Mouse (Mus musculus): ENCODE measurements at regions not wholly inside any gene's neighbourhood (a gene's known extent, or its start where the extent isn't known, plus 50 kb on each side); places are given as distances from the start of the nearest gene placed in this dataset.

DNA sequence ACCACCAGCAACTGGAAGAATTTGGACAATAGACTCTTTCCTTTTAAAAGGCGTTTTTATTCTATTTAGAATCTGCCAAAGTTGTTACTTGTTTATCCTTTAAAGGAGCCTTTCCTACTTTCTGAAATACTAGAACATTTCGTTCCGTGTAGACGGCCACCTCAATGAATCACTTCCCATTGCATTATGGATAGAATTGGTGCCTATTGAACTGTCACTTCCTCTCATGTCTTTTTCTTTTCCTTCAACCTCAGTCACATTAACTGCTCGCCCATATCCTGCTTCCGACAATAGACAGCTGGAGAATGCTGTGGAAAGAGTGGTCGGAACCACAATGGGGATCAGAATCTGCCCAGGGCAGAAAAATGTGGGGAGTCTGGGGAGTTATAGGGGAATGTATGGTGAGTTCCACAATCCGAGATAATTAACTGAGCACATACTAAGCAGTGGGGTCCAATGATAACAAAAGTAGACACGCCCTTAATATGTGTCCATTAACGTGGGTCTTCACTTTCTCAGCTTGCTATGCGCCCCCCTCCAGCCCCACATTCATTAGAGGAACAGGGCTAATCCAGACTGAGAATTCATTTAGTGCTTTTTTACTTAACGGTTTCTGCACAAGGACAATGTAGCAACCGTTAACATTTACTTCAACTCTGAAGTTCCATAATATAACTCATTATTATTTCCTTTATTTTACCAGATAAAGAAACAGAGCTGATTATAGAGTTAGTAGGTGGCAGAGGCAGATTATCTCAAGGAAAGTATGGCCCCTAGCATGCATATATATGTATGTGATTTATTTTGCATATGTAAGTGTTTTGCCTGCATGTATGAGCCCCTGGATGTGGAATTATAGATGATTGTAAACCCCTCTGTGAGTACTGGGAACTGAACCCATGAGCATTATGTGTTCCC, 59.8 kb upstream of the Slc38a2 start:
- TF ChIP-seq RAD21 (IDR thresholded peaks at IDR 0.05; ENCODE audit: low read depth, low read length): no peak
- no peak for TF ChIP-seq UBTF (IDR thresholded peaks at IDR 0.05; ENCODE audit: low read depth, low read length)
- TF ChIP-seq BHLHE40 (IDR thresholded peaks at IDR 0.05; ENCODE audit: low read depth, low read length): no peak
- no peak for TF ChIP-seq POLR2A (IDR thresholded peaks at IDR 0.05; ENCODE audit: low read depth, low read length)
- no peak for TF ChIP-seq ZMIZ1 (IDR thresholded peaks at IDR 0.05; ENCODE audit: low read depth, low read length)
- no peak for TF ChIP-seq E2F4 (IDR thresholded peaks at IDR 0.05; ENCODE audit: insufficient replicate concordance, low read depth, low read length)
- no peak for TF ChIP-seq USF1 (IDR thresholded peaks at IDR 0.05; ENCODE audit: low read depth, low read length)
- TF ChIP-seq CTCF (conservative IDR thresholded peaks at IDR 0.05 in 1 of 2, IDR thresholded peaks at IDR 0.05 in 1 of 2; ENCODE audit: low read depth in 2 of 2, low read length in 2 of 2): no peak
- TF ChIP-seq TBP (conservative IDR thresholded peaks at IDR 0.05; ENCODE audit: low read depth, low read length): no peak
- TF ChIP-seq EP300 (IDR thresholded peaks at IDR 0.05; ENCODE audit: low read length): no peak
- TF ChIP-seq ZKSCAN1 (IDR thresholded peaks at IDR 0.05; ENCODE audit: borderline replicate concordance, low read depth, low read length): no peak
- TF ChIP-seq MXI1 (IDR thresholded peaks at IDR 0.05; ENCODE audit: low read depth, low read length): no peak
